Mouse (Mus musculus): ENCODE measurements at regions not wholly inside any gene's neighbourhood (a gene's known extent, or its start where the extent isn't known, plus 50 kb on each side); places are given as distances from the start of the nearest gene placed in this dataset.

DNA sequence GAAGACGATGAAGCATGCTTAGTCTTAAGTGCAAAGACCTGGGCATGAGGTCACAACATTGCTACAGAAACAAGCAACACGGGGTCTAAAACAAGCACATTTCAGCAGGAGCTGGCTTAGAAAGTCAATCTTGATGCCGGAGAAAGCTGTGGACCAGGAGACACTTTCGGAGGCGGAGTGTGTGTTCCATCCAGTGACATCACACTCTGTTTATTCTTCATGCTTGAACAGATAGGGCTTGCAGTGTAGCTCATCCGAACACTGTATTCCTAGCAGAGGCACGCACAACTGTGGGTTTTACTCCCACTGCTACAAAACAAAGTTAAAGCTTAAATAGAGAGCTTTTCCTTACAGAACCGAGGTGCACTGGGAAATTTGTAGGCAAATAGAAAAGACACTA lies 66.3 kb upstream of the Btg3 start:
- TF ChIP-seq ZC3H11A (IDR thresholded peaks at IDR 0.05; ENCODE audit: borderline replicate concordance, low read depth, low read length) (no peak), CHD2 (IDR thresholded peaks at IDR 0.05; ENCODE audit: low read depth, low read length) (no peak)

All from ES-E14 (cell line).